20 mouse cellular contexts compared by ENCODE assay signal in genomic region chr7:88358042-88358878, GRCm38 (mm10).
A peak's percentile ranks its signal among the peaks of the same experiment; 100 is the strongest.
DNase-seq lines count a peak whose midpoint lies in the region; ATAC-seq and TF ChIP-seq lines count a peak whose summit lies in the region.
"Had no signal": no experiment of that assay in that cellular context is flagged by ENCODE, and none has a peak within 500 bp of the region (broad histone marks: within the 10 kb centered on the region; RNA-seq: fewer than 3 reads in every experiment).

No protein-coding gene starts in this region.

- H3K27me3 ChIP-seq in midbrain, embryonic 11.5 days (ENCODE audit: control insufficient read depth, insufficient read depth, low read length), result no peaks in the 10 kb centered on the region
- no peaks in the 10 kb centered on the region for H3K27me3 ChIP-seq in midbrain, postnatal 0 days (ENCODE audit: insufficient read depth, low read length)
- no peaks in the 10 kb centered on the region for H3K27me3 ChIP-seq in midbrain, embryonic 14.5 days (ENCODE audit: control insufficient read depth, insufficient read depth, low read length)
- no peaks in the 10 kb centered on the region for H3K27me3 ChIP-seq in neural tube, embryonic 13.5 days
- H3K27me3 ChIP-seq: embryonic facial prominence, embryonic 12.5 days; embryonic facial prominence, embryonic 15.5 days; heart, embryonic 13.5 days had no signal

- H3K4me1 ChIP-seq in midbrain, embryonic 11.5 days (ENCODE audit: control insufficient read depth, insufficient read depth, low read length), result no peaks in the 10 kb centered on the region
- no peaks in the 10 kb centered on the region for H3K4me1 ChIP-seq in midbrain, postnatal 0 days (ENCODE audit: insufficient read depth, low read length)
- H3K4me1 ChIP-seq in midbrain, embryonic 14.5 days (ENCODE audit: control insufficient read depth, insufficient read depth, low read length), result 0 out of 2 replicates have a peak, but pooled peaks cover 5% of the 10 kb centered on the region
- peaks cover 7% of the 10 kb centered on the region; the same call in 1 of the 2 replicates for H3K4me1 ChIP-seq in neural tube, embryonic 13.5 days (replicated peaks)
- H3K4me1 ChIP-seq: embryonic facial prominence, embryonic 12.5 days; embryonic facial prominence, embryonic 15.5 days; heart, embryonic 10.5 days; heart, embryonic 13.5 days had no signal

- TF ChIP-seq CTCF in midbrain, postnatal 0 days (IDR thresholded peaks at IDR 0.05), result no peak
- no peak for TF ChIP-seq CTCF in brain, embryonic 14.5 days (IDR thresholded peaks at IDR 0.05; ENCODE audit: borderline replicate concordance, extremely low read depth, insufficient read depth, insufficient read length)

- no peak for TF ChIP-seq POLR2A in brain, embryonic 14.5 days (IDR thresholded peaks at IDR 0.05; ENCODE audit: borderline replicate concordance, extremely low read depth, insufficient read depth, insufficient read length, poor library complexity, severe bottlenecking)

- ATAC-seq in midbrain, embryonic 11.5 days (ENCODE audit: low FRiP score), result no peak
- ATAC-seq in midbrain, postnatal 0 days (ENCODE audit: low FRiP score), result no peak
- peak; percentile 20; the same call in 1 of the 2 replicates for ATAC-seq in midbrain, embryonic 14.5 days (ENCODE audit: low FRiP score, low TSS enrichment)
- peak; percentile 43; the same call in 1 of the 2 replicates for ATAC-seq in neural tube, embryonic 13.5 days (ENCODE audit: low read depth)
- ATAC-seq: forebrain, embryonic 16.5 days; hindbrain, postnatal 0 days had no signal

- no peak overlapping the region for H3K27ac ChIP-seq in midbrain, embryonic 11.5 days (ENCODE audit: low read depth, low read length)
- H3K27ac ChIP-seq in midbrain, postnatal 0 days (ENCODE audit: low read depth, low read length), result no peak overlapping the region
- no peak overlapping the region; the same call in 1 of the 2 replicates for H3K27ac ChIP-seq in midbrain, embryonic 14.5 days (replicated peaks; ENCODE audit: low read depth, low read length)
- H3K27ac ChIP-seq in neural tube, embryonic 13.5 days (replicated peaks), result no peak overlapping the region
- H3K27ac ChIP-seq: embryonic facial prominence, embryonic 12.5 days; embryonic facial prominence, embryonic 15.5 days; heart, adult 2 months; heart, embryonic 10.5 days; heart, embryonic 13.5 days; hindbrain, embryonic 14.5 days; hindbrain, postnatal 0 days had no signal

- H3K4me3 ChIP-seq in midbrain, embryonic 11.5 days (ENCODE audit: low read depth, low read length), result no peak overlapping the region
- H3K4me3 ChIP-seq in midbrain, postnatal 0 days (ENCODE audit: low read depth, low read length), result no peak overlapping the region
- no peak overlapping the region for H3K4me3 ChIP-seq in midbrain, embryonic 14.5 days (replicated peaks; ENCODE audit: low read depth, low read length)
- H3K4me3 ChIP-seq in neural tube, embryonic 13.5 days, result no peak overlapping the region
- H3K4me3 ChIP-seq: embryonic facial prominence, embryonic 12.5 days; embryonic facial prominence, embryonic 15.5 days; erythroblast, embryonic 14.5 days; heart, adult 2 months; heart, embryonic 10.5 days; heart, embryonic 13.5 days had no signal

- H3K4me2 ChIP-seq in midbrain, embryonic 11.5 days, result no peak overlapping the region
- H3K4me2 ChIP-seq in midbrain, postnatal 0 days (ENCODE audit: low read depth, low read length, poor library complexity, severe bottlenecking), result no peak overlapping the region
- H3K4me2 ChIP-seq in midbrain, embryonic 14.5 days (ENCODE audit: low read length), result no peak overlapping the region
- H3K4me2 ChIP-seq in neural tube, embryonic 13.5 days, result no peak overlapping the region
- H3K4me2 ChIP-seq: embryonic facial prominence, embryonic 12.5 days; embryonic facial prominence, embryonic 15.5 days; heart, embryonic 13.5 days; hindbrain, embryonic 14.5 days had no signal

- H3K9ac ChIP-seq in midbrain, embryonic 11.5 days (ENCODE audit: low read length), result no peak overlapping the region
- H3K9ac ChIP-seq in midbrain, postnatal 0 days (replicated peaks; ENCODE audit: low read length, poor library complexity, severe bottlenecking), result no peak overlapping the region
- no peak overlapping the region for H3K9ac ChIP-seq in midbrain, embryonic 14.5 days (replicated peaks; ENCODE audit: low read length)
- no peak overlapping the region for H3K9ac ChIP-seq in neural tube, embryonic 13.5 days
- H3K9ac ChIP-seq: embryonic facial prominence, embryonic 12.5 days; embryonic facial prominence, embryonic 15.5 days; heart, embryonic 13.5 days; hindbrain, embryonic 14.5 days had no signal

- no peaks in the 10 kb centered on the region for H3K36me3 ChIP-seq in midbrain, embryonic 11.5 days (ENCODE audit: control insufficient read depth, insufficient read depth, low read length)
- no peaks in the 10 kb centered on the region for H3K36me3 ChIP-seq in midbrain, postnatal 0 days (ENCODE audit: insufficient read depth, low read length)
- no peaks in the 10 kb centered on the region for H3K36me3 ChIP-seq in midbrain, embryonic 14.5 days (ENCODE audit: control insufficient read depth, insufficient read depth, low read length)
- no peaks in the 10 kb centered on the region for H3K36me3 ChIP-seq in neural tube, embryonic 13.5 days
- H3K36me3 ChIP-seq: embryonic facial prominence, embryonic 12.5 days; embryonic facial prominence, embryonic 15.5 days; heart, embryonic 10.5 days; heart, embryonic 13.5 days had no signal

- no peaks in the 10 kb centered on the region for H3K9me3 ChIP-seq in midbrain, embryonic 11.5 days (ENCODE audit: control insufficient read depth, low read length)
- H3K9me3 ChIP-seq in midbrain, postnatal 0 days (ENCODE audit: low read length), result no peaks in the 10 kb centered on the region
- H3K9me3 ChIP-seq in midbrain, embryonic 14.5 days (ENCODE audit: control insufficient read depth, low read length), result no peaks in the 10 kb centered on the region
- no peaks in the 10 kb centered on the region for H3K9me3 ChIP-seq in neural tube, embryonic 13.5 days
- H3K9me3 ChIP-seq: embryonic facial prominence, embryonic 12.5 days; embryonic facial prominence, embryonic 15.5 days; heart, embryonic 10.5 days had no signal

- DNase-seq in midbrain, embryonic 11.5 days (ENCODE audit: low spot score, missing footprints), result peak; percentile 73
- DNase-seq in midbrain, postnatal 0 days (ENCODE audit: low spot score), result no peak
- DNase-seq in brain, embryonic 14.5 days (ENCODE audit: low read depth), result peak; percentile 67
- peak; percentile 35 for DNase-seq in midbrain, embryonic 14.5 days
- no peak for DNase-seq in cerebellum, adult 18-20 months
- DNase-seq in cerebellum, postnatal 36 days, result no peak
- no peak for DNase-seq in spleen, postnatal 14 days (ENCODE audit: low spot score in 2 of 2)
- DNase-seq: adrenal gland, adult 2 months; cerebellum, adult 11-12 months; gastrocnemius, postnatal 10 days had no signal

- WGBS in midbrain, embryonic 11.5 days, result 68% methylated on average over 7 of the region's 7 CpGs
- WGBS in midbrain, postnatal 0 days, result 41% methylated on average over 7 of the region's 7 CpGs
- 44% methylated on average over 7 of the region's 7 CpGs for WGBS in midbrain, embryonic 14.5 days
- WGBS in neural tube, embryonic 13.5 days, result 37% methylated on average over 7 of the region's 7 CpGs

Comparison
In these comparisons a context has a peak if more than half of its experiments do, and no peak if none do; other contexts are left out.
1. ATAC-seq: peak in midbrain, embryonic 14.5 days (single experiment) and neural tube, embryonic 13.5 days (single experiment); none in midbrain, embryonic 11.5 days (single experiment) and midbrain, postnatal 0 days (single experiment).
2. DNase-seq: peak in midbrain, embryonic 11.5 days (single experiment), brain, embryonic 14.5 days (single experiment) and midbrain, embryonic 14.5 days (single experiment); none in midbrain, postnatal 0 days (single experiment), cerebellum, adult 18-20 months (0 of 2), cerebellum, postnatal 36 days (0 of 2) and spleen, postnatal 14 days (0 of 2).